Mouse (Mus musculus) cortical plate, adult 2 months (tissue): Measurements from ENCODE around the gene Adgrg3.

Source experiments
- CTCF ChIP-seq: fragments of 200-500 bp; IDR thresholded peaks from 2 replicates; pipeline ENCODE4 v1.5.1; 2011; ENCODE audit warnings: mild to moderate bottlenecking, control low read depth, low read length; ENCODE audit not compliant: insufficient read depth; ENCODE audit errors: extremely low read depth
- POLR2A ChIP-seq: fragments of 200-500 bp; IDR thresholded peaks from 2 replicates; pipeline ENCODE4 v1.6.1; 2011; ENCODE audit warnings: mild to moderate bottlenecking, low read length, control low read depth; ENCODE audit not compliant: insufficient read depth; ENCODE audit errors: extremely low read depth

DNA sequence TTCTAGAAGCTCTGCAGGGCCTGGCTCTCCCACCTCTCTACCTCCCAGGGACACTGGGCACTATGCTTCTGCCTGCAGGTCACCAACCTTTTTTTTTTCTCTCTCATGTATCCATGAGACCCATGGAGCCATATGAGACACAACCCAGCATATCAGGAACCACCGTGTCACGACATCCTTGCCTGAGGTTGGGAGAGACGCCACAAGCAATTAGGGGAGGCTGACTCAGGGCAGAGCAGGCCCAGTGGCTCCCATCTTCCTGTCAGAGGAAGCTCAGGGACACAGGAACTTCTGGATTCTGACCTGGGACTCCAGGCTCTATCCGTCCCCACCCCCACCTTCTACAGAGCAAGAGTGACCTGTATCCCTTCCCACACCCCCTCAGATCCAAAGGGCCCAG lies 1.6 kb upstream of the Adgrg3 start:
- TF ChIP-seq CTCF: no peak
- no peak for TF ChIP-seq POLR2A
